Mouse (Mus musculus): ENCODE results near the gene Map3k20. TPM values are rescaled to one million over a fixed set of nuclear protein-coding genes. Genes with fewer than 3 reads are reported as not detected.

Map3k20 gene
- total RNA-seq, 2 experiments from 2014 or later = 9.8 to 10.8 TPM

DNA sequence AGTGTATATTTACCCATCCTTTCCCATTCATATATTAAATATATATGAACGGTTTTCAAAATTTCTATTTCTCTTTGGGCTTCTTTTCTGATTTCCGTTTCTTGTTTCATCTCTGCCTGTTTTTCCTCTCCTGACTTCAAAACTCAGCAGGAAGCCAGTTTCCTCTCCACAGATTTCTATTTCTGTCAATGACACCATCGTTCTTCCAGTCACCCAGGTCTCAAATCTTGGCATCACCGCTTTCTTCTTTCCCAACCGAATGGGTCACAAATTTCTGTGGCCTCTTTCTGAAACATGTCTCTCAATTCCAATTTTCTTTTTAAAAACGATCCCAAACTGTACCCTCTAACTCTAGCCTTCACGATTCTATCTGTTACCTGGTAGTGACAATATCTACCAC, 748 bp upstream of the Map3k20 start:
- TF ChIP-seq CTCF (IDR thresholded peaks at IDR 0.05) = no peak
- H3K27ac ChIP-seq = no peak overlapping the region
- intact Hi-C loops (cut with DNase I) = no loop called here

DNA sequence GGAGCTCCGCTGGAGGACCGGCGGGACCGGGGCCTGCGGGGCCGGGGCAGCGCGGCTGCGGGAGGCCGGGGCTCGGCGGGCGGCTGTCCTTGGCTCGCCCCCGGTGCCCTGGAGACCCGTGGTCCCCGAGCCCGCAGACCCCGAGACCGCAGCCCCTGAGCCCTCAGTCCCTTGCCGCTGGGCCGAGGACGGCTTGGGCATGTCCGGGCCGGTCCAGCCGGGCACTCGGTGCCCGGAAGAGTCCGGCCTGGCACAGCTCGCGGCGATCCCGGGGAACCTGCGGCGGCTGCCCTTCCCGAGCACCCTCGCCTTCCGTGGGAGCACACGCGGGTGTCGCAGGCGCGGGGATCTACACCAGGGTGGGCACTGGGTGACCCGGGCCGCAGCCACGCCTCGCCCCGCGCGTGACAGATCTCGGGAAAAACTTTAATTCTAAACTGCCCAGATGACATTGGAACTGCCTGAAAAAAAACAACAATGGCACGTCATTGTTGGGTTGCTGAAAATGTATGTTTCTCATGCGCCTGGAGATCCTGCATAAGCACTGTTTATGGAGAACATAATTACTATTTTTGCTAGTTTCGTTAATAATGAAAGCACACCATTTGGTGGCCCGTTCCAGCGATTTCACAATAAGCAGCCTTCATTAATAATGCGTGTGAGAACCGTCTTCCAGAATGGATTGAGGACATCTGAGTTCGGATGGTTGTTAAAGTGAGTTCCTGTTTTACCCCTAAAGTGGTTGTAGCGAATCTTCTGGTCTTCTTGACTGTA, 638 bp downstream of the Map3k20 start:
- H3K27ac ChIP-seq = peak overlapping the region; percentile 53
- intact Hi-C loops (cut with DNase I) = no loop called here
- peak overlapping the region; percentile 77 for H3K4me3 ChIP-seq
- TF ChIP-seq CTCF (IDR thresholded peaks at IDR 0.05) = no peak
- no peak for DNase-seq (ENCODE audit: extremely low spot score in 1 of 2, low spot score in 2 of 2)

More for the DNA sequence above, 748 bp upstream of the Map3k20 start:
- no peak overlapping the region for H3K4me3 ChIP-seq
- DNase-seq (ENCODE audit: extremely low spot score in 1 of 2, low spot score in 2 of 2) = no peak

DNA sequence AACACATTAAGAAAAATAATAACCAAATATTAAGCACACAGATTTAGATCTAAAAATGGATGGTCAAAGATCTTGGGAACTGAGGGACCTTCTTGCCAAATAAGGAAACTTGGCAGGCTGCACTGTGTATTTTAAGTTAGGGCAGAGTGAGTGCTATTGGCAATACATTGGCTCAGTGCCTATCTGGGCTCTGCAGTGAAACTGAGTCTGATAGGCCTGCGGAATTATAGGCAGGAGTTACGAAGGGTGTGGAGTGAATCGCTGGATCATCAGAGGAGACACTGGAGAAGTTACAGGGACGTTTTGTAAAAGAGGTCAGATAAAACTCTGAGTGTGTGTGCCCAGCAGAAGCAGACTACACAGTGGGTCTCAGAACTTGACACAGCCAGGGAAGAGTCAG, 1.7 kb downstream of the Map3k20 start:
- intact Hi-C loops (cut with DNase I) = no loop called here
- no peak for TF ChIP-seq CTCF (IDR thresholded peaks at IDR 0.05)
- Histone ChIP-seq H3K4me3 (no peak overlapping the region), H3K27ac (no peak overlapping the region)
- DNase-seq (ENCODE audit: extremely low spot score in 1 of 2, low spot score in 2 of 2) = no peak

DNA sequence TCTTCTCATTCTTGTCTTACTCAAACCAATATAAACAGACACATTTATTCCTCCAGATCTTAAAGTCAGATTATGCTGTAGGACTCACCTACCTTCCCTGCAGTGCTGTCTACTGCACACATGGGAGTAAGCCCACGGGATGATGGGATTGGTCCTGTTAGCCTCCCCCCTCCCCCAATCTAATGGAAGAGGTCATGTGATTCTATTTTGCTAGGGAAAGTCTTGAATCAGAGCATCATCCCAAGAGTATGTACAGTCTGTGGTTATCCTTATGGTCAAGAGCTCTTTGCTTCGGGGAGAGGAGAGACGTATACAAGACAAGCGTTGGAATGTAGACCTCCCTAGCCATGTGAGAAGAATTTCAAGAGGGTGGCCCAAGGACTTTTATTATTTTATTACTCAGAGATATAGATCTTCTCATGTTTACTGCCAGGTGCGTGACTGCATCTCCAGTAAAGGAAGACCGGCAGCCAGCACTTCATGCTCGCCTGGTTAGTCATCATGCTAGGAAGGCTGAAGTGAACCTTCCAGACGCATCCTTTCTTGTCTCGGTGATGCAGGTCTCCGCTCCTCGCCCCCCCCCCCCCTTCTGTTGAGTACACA, 3.6 kb downstream of the Map3k20 start:
- Histone ChIP-seq H3K27ac (no peak overlapping the region), H3K4me3 (no peak overlapping the region)
- no peak for TF ChIP-seq CTCF (IDR thresholded peaks at IDR 0.05)
- intact Hi-C loops (cut with DNase I) = no loop called here
- DNase-seq (ENCODE audit: extremely low spot score in 1 of 2, low spot score in 2 of 2) = no peak

DNA sequence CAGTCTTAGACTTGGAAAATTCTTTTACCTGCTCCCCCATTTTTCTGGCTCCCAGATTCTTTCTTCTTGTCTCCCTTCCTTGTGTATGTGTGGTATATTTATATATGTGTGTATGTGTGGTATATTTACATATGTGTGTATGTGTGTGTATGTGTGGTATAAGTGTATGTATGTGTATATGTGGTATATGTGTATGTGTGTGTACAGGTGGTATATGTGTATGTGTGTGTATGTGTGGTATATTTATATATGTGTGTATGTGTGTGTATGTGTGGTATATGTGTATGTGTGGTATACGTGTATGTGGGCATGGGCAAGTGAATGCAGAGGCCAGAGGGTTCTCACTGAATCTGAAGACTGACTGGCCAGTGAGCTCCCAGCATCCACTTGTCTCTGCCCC, 5.7 kb downstream of the Map3k20 start:
- intact Hi-C loops (cut with DNase I) = no loop called here
- Histone ChIP-seq H3K27ac (no peak overlapping the region), H3K4me3 (no peak overlapping the region)
- TF ChIP-seq CTCF (IDR thresholded peaks at IDR 0.05) = no peak
- DNase-seq (ENCODE audit: extremely low spot score in 1 of 2, low spot score in 2 of 2) = no peak

DNA sequence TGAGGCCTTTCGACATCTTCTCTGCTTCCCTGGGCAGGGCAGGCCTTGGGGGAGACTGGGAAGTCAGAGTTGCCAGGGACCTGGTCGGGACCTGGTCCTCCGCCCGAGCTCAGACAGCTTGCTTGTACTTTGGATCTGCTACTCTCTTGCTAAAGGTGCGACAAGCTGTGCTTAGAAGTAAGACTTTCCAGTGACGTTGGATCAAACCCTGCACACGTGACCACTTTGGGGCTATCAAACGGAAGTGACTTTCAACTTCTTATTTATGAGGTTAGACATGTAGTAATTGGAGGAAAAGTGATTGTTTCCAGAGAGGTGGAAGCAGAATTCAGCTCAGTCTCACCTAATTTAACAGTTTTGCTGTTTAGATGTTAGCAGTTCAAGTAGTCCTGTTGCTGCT, 7.1 kb downstream of the Map3k20 start:
- Histone ChIP-seq H3K27ac (no peak overlapping the region), H3K4me3 (no peak overlapping the region)
- intact Hi-C loops (cut with DNase I) = no loop called here
- TF ChIP-seq CTCF (IDR thresholded peaks at IDR 0.05) = no peak
- DNase-seq (ENCODE audit: extremely low spot score in 1 of 2, low spot score in 2 of 2) = no peak

DNA sequence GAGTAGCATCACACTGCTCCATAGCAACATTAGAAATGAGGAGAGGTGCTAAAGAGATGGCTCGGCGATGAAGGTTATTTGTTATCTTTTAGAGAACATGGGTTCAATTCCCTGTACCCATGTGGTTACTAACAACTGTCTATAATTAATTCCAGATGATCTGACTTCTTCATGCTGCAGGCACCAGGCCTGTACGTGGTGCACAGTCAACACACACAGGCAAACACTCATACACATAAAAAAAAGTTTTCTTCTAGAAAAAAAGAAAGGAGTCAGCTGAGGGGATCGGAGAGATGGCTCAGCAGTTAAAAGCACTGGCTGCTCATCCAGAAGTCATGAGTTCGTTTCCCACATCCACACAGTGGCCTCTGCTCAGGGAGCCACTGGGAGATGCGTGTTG, 9.6 kb downstream of the Map3k20 start:
- no peak for TF ChIP-seq CTCF (IDR thresholded peaks at IDR 0.05)
- Histone ChIP-seq H3K4me3 (no peak overlapping the region), H3K27ac (no peak overlapping the region)
- DNase-seq (ENCODE audit: extremely low spot score in 1 of 2, low spot score in 2 of 2) = no peak
- intact Hi-C loops (cut with DNase I) = loop anchor here (5.0 kb wide), 1 partner anchor 58 kb away; no protein-coding TSS in a partner anchor

DNA sequence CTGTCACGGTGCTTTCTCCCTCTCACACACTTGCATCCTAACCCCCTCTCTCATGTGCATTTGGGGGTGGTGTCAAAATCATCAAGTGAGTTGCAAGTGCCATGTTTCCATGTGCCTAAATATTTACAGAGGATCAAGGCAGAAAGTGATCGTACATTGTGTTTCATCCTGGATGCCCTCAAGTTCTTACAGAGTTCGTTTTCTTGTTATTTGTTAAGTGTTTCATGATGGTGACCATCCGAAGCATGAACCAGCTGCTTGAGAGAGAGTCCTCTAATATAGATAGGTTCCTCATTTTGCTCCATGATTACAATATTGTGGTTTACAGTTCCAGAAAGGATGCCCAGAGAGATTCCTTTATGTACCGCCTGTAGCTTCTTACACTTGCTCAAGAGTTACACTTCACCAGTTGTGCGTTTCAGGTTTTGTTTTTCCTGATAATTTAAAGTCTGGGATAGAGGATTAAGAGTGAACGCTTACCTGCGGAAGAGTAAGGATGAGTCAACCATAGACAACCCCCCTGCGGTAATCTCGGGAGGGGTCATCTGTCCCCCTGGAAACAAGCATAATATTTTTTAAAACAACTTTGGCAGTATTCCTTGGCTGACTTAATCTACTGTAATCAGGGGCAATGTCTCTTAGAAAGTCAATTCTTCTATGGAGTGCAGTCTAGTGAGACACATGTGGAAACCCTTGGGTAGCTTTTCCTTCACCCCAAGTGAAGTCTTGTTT, 11.7 kb downstream of the Map3k20 start:
- no peak for DNase-seq (ENCODE audit: extremely low spot score in 1 of 2, low spot score in 2 of 2)
- no peak overlapping the region for H3K27ac ChIP-seq
- intact Hi-C loops (cut with DNase I) = loop anchor here (5.0 kb wide), 1 partner anchor 60 kb away; no protein-coding TSS in a partner anchor
- H3K4me3 ChIP-seq = no peak overlapping the region; the same call in 1 of the 2 replicates
- TF ChIP-seq CTCF (IDR thresholded peaks at IDR 0.05) = no peak

DNA sequence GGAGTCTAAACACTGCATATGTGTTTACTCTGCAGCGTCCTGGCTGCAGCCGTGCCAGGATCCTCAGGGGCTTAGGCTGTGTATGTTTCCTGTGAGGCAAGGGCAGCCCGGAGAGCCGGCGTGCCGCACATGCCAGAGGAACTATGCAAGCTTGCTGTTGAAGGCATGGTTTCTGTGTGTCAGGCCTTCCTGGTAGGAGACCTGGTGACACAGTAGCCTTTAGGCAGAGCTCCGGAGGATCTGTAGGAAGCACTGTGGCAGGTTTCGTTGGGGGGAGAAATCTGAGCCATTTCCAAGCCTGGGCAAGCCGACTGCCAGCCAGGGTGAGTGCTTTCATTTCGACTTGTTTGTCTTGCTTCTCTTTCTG, 12.3 kb downstream of the Map3k20 start:
- intact Hi-C loops (cut with DNase I) = loop anchor here (1.0 to 5.0 kb wide), 2 partner anchors 60 to 93 kb away; no protein-coding TSS in a partner anchor
- DNase-seq (ENCODE audit: extremely low spot score in 1 of 2, low spot score in 2 of 2) = no peak
- Histone ChIP-seq H3K27ac (peak overlapping the region; percentile 48), H3K4me3 (peak overlapping the region; percentile 18)
- no peak for TF ChIP-seq CTCF (IDR thresholded peaks at IDR 0.05)

DNA sequence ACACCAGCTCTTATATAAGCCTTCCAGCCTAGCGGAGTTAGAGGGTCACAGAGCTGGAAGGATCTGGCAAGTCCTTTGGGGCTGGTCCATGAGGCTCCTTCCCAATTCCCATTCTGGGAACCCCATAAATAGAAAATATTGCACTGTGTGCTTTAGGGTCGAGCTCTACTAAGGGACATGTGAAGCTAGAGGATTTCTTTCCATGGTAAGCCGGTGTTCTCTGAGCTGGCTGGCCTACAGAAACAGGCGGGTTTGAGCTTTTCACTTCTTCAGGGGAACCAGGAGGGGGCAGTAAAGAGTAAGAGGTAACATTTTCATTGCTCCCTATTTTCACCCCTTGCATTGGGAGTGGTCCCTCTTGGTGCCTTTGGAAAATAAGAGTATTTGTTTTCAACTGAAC, 13.0 kb downstream of the Map3k20 start:
- intact Hi-C loops (cut with DNase I) = loop anchor here (1.0 to 5.0 kb wide), 2 partner anchors 61 to 92 kb away; no protein-coding TSS in a partner anchor
- Histone ChIP-seq H3K4me3 (peak overlapping the region; percentile 18), H3K27ac (peak overlapping the region; percentile 48; the same call in 1 of the 2 replicates)
- DNase-seq (ENCODE audit: extremely low spot score in 1 of 2, low spot score in 2 of 2) = no peak
- TF ChIP-seq CTCF (IDR thresholded peaks at IDR 0.05) = peak; percentile 82

DNA sequence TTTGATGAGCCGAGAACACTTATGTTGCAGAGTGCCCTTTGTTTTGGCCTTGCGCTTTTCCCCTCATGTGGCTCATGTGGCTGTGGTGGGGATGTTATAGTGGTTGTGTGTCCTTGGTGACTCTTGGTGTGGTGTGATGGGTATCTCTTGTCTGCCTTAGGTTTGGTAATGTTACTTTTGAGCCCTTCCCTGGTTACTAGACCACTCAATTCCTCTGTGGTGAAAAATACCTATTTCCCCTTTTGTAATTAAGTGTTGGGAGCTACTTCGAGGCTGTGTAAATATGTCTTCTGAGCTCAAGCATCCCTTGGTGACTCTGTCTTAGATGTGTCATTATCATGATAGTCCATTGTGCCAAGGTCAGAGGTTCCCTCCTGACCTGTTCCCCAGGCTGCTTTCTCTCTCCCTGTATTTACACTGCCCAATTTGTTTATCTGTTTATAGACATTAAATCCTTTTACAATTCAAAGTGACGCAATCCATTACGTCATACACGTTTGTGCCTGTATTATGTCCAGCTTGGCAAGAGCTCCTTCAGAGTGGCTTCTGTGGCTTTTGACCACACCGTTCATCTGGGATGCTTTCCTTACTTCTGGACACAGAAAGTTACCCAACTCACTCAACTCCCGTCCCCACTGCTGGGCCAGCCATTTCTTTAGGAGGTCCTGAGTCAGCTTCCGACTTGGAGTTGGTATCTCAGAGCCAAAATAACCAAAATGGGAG, 15.9 kb downstream of the Map3k20 start:
- intact Hi-C loops (cut with DNase I) = no loop called here
- TF ChIP-seq CTCF (IDR thresholded peaks at IDR 0.05) = no peak
- H3K4me3 ChIP-seq = no peak overlapping the region

More for the DNA sequence above, 15.9 kb downstream of the Map3k20 start:
- H3K27ac ChIP-seq = no peak overlapping the region
- DNase-seq (ENCODE audit: extremely low spot score in 1 of 2, low spot score in 2 of 2) = no peak
